Mouse (Mus musculus) cerebellum, adult 2 months (tissue): Measurements from ENCODE around the gene Vmn1r70. TPM values are rescaled to one million over a fixed set of nuclear protein-coding genes. Genes with fewer than 3 reads are reported as not detected.

Experiments
- DNase-seq, 2 experiments: peaks; one replicate each; pipeline ENCODE4 v3.0.0; 2021
- H3K27ac ChIP-seq: fragments of 200-500 bp; 2 replicates; pipeline ENCODE4 v1.5.1; 2012; ENCODE audit warnings: low read length, control low read depth, inconsistent platforms; ENCODE audit not compliant: insufficient read depth
- H3K27me3 ChIP-seq: fragments of 200-500 bp; 2 replicates; pipeline ENCODE4 v1.6.1; 2012; ENCODE audit warnings: inconsistent platforms, mild to moderate bottlenecking, low read length, moderate library complexity; ENCODE audit not compliant: control insufficient read depth, insufficient read depth
- H3K4me1 ChIP-seq: fragments of 200-500 bp; 2 replicates; pipeline ENCODE4 v1.6.1; 2011; ENCODE audit warnings: low read length; ENCODE audit not compliant: control insufficient read depth, insufficient read depth
- H3K4me3 ChIP-seq: fragments of 200-500 bp; replicated peaks from 2 replicates; pipeline ENCODE3; 2011; ENCODE audit warnings: mild to moderate bottlenecking, low read depth, low read length, control low read depth; ENCODE audit not compliant: insufficient read depth
- CTCF ChIP-seq: fragments of 200-500 bp; IDR thresholded peaks from 2 replicates; pipeline ENCODE4 v1.5.1; 2011; ENCODE audit warnings: low read depth, mild to moderate bottlenecking, control low read depth, low read length, moderate library complexity, borderline replicate concordance; ENCODE audit not compliant: insufficient read depth
- POLR2A ChIP-seq: fragments of 200-500 bp; IDR thresholded peaks from 2 replicates; pipeline ENCODE4 v1.6.1; 2011; ENCODE audit warnings: low read length, control low read depth, borderline replicate concordance; ENCODE audit not compliant: insufficient read depth
- WGBS: fragments of 180-500 bp; shearing (Covaris S2); methylation state at CpG from one replicate; pipeline ENCODE4 v1.1.7; 2018; 5-methylcytosine and 5-hydroxymethylcytosine counted together
- polyA plus RNA-seq: library from polyadenylated mRNA; depleted of rRNA; stranded (reverse); fragments of >200 nt; gene quantifications from 2 replicates; pipeline ENCODE4 v1.2.3, GENCODE M21; 2012; rRNA removed

Vmn1r70 gene
- polyA plus RNA-seq, result not detected in 2 replicates

- 47% methylated on average over 1 of the region's 1 CpGs for WGBS
- H3K4me3 ChIP-seq, result no peak within 1 kb of the TSS
- DNase-seq, result no peak
- H3K27me3 ChIP-seq, result no peaks in the 10 kb centered on the region
- TF ChIP-seq POLR2A (no peak), CTCF (no peak)
- no peaks in the 10 kb centered on the region for H3K4me1 ChIP-seq
- H3K27ac ChIP-seq, result no peak within 1 kb of the TSS
These were observed at the start of gene Vmn1r70 for GRCm38 (mm10) chr7:10631232-10631631. Vmn1r70 (plus strand) TSS chr7:10631532.

- no peaks in the 10 kb centered on the region for H3K27me3 ChIP-seq
- no peak for TF ChIP-seq POLR2A
- TF ChIP-seq CTCF, result no peak
- DNase-seq, result no peak
- no peak within 1 kb of the TSS for H3K27ac ChIP-seq
- H3K4me3 ChIP-seq, result no peak within 1 kb of the TSS
- no peaks in the 10 kb centered on the region for H3K4me1 ChIP-seq
These were observed 17.8 kb upstream of the Vmn1r70 start, which contains the start of gene Vmn1r69 for GRCm38 (mm10) chr7:10613559-10613958. Vmn1r69 (minus strand) TSS chr7:10613659.

Other genes starting within 250 kb of the Vmn1r70 start
- gene Vmn1r67, start 188.2 kb upstream of the Vmn1r70 start, polyA plus RNA-seq, result not detected in 2 replicates
- 6.0 and 6.1 TPM in 2 replicates for gene Zik1, start 136.1 kb upstream of the Vmn1r70 start, polyA plus RNA-seq
- gene Vmn1r68, start 73.0 kb upstream of the Vmn1r70 start, polyA plus RNA-seq, result not detected in 2 replicates
- gene Vmn1r69, start 17.9 kb upstream of the Vmn1r70 start, polyA plus RNA-seq, result not detected in 2 replicates
- not detected in 2 replicates for gene Nlrp4b, start 56.3 kb downstream of the Vmn1r70 start, polyA plus RNA-seq
- not detected in 2 replicates for gene Vmn1r71, start 122.8 kb downstream of the Vmn1r70 start, polyA plus RNA-seq